Mouse (Mus musculus): Measurements from ENCODE around the gene Etnk1.
"Not testable (repeated sequence)": the region's sequence is repeated elsewhere in the genome, so short reads cannot be mapped to it uniquely, and the experiment has no call there.

Etnk1 gene

GRCm38 (mm10) chr6:143151081-143151995 lies 15.7 kb upstream of the Etnk1 start:
- not testable (repeated sequence) for DNase-seq

- DNase-seq, result peak; percentile 87 to 94
Observed at GRCm38 (mm10) chr6:143152321-143152827, 14.6 kb upstream of the Etnk1 start.

GRCm38 (mm10) chr6:143153160-143153559 lies 13.9 kb upstream of the Etnk1 start:
- no peak for DNase-seq

- DNase-seq, result peak in 1 of 2 experiments; percentile 40
Observed at GRCm38 (mm10) chr6:143153751-143154494, 13.1 kb upstream of the Etnk1 start.

- peak; percentile 82 for DNase-seq
Observed at GRCm38 (mm10) chr6:143154885-143155284, 12.1 kb upstream of the Etnk1 start.

GRCm38 (mm10) chr6:143155996-143156395 lies 11.0 kb upstream of the Etnk1 start:
- DNase-seq, result no peak

- no peak for DNase-seq
Observed at GRCm38 (mm10) chr6:143156684-143157083, 10.3 kb upstream of the Etnk1 start.

- no peak for DNase-seq
Observed at GRCm38 (mm10) chr6:143157401-143157800, 9.6 kb upstream of the Etnk1 start.

- peak in 1 of 2 experiments; percentile 40 for DNase-seq
Observed at GRCm38 (mm10) chr6:143160572-143161231, 6.3 kb upstream of the Etnk1 start.

- no peak for DNase-seq
Observed at GRCm38 (mm10) chr6:143162161-143162877, 4.7 kb upstream of the Etnk1 start.

- DNase-seq, result no peak
Observed at GRCm38 (mm10) chr6:143163956-143164905, 2.8 kb upstream of the Etnk1 start.

- DNase-seq, result no peak
Observed at GRCm38 (mm10) chr6:143164906-143165255, 2.1 kb upstream of the Etnk1 start.

- DNase-seq, result no peak
Observed at GRCm38 (mm10) chr6:143165404-143166257, 1.4 kb upstream of the Etnk1 start.

- peak in 1 of 2 experiments; percentile 35 for DNase-seq
Observed at GRCm38 (mm10) chr6:143167409-143167919, 443 bp downstream of the Etnk1 start.

GRCm38 (mm10) chr6:143167981-143168674 lies 1.1 kb downstream of the Etnk1 start:
- DNase-seq, result no peak

GRCm38 (mm10) chr6:143169385-143169784 lies 2.4 kb downstream of the Etnk1 start:
- DNase-seq, result no peak

- no peak for DNase-seq
Observed at GRCm38 (mm10) chr6:143170166-143170960, 3.3 kb downstream of the Etnk1 start.

GRCm38 (mm10) chr6:143171066-143171465 lies 4.0 kb downstream of the Etnk1 start:
- no peak for DNase-seq
